Mouse (Mus musculus): Measurements from ENCODE around the gene Lrrc4c.
A peak's percentile ranks its signal among the peaks of the same experiment; 100 is the strongest.

Lrrc4c gene

DNA sequence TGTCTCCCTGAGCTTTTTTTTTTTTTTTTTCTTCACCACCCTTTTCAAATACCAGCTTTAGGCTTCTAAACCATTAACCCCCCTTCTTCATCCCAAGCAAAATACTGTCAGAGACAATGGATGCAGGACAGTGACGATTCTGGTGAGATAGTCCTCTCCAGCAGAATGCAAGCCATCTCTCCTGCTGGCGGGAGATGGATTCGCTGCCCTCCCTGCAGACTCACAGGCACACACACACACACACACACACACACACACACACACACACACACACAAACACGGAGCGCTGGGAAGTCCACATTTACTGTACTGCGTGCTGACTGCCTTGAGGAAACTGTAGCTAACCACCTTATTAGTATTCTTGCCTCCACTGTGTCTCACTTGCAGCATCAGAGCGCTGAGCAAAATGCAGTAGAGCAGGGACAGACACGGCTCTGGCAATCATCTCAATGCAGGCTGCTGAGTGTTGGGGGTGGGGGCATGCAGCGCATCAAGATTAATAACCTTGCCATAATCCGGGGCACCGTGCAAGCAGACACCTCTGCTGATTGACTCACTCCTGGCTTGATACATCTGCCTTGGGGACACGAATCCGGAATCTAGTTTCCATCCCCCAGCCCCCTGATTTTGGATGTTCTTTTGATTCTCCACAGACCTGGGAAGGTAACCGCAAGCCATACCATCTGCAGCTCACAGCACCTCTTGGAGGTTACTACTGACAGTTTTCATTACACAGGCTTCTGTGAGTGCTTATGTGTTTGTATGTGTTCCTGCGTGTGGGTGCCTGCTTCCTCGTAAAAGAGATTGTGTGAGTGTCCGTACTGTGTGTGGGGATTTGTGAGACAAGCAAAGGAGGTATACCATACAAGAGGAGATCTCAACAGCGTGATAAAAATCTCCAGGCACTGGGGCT, at the start of gene Lrrc4c:
Lrrc4c (plus strand) TSS at position 783 of the 913 bp plus-strand sequence.
- DNase-seq (ENCODE audit: extremely low read depth, insufficient read length, low spot score) = no peak

DNA sequence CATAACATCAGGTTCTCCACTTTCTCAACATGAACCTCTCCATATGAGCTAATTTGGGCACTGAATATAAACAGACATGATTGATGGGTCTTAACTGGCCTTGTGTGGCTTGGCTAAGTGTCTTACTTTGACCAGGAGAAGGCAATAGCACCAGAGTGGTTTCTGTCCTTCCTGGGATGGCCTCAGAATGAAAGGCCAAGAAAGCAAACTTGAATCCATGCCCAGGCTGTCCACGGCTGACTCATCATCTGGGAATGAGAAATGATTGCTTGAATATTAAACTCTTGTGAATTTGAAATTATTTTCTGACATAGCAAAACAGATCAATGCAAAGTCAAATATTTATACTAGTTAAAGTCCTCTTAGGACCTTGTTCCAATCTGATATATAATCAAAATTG, 42.9 kb upstream of the Lrrc4c start:
- peak; percentile 19 for DNase-seq (ENCODE audit: extremely low read depth, insufficient read length, low spot score)

DNA sequence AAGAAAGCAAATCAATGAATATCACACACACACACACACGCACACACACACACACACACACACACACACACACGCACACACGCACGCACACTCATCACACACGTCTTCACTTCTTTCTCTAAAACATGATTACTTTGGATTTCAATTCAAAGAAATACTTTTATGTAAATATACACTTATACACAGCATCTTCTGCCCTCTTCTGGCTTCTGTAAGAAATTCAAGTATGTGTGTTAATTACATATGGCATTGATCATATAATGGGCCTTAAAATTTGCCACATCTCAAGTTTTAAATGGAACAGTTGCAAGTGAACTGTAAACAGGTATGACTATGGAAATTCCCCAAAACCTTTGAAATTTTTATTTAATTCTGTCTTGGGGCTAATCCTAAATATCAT, 35.0 kb upstream of the Lrrc4c start:
- no peak for DNase-seq (ENCODE audit: extremely low read depth, insufficient read length, low spot score)

DNA sequence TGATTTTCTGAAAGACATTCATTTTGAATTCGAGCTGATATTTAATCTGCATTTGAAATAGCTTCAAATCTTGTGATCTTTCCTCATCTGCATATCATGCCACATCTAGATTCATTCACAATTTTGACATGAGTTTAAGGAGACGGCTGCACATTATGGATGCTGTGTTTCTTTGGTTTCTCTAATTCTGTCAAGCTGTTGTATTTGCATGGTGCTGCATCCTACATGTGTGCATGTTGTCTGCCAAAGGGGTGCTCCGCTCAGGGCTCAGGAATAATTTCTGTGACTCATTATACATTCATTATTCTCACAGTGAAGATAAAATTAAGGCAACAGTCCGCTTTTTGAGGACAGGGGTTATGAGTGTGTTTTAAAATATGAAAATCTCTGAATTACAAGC, 30.5 kb upstream of the Lrrc4c start:
- DNase-seq (ENCODE audit: extremely low read depth, insufficient read length, low spot score) = no peak

DNA sequence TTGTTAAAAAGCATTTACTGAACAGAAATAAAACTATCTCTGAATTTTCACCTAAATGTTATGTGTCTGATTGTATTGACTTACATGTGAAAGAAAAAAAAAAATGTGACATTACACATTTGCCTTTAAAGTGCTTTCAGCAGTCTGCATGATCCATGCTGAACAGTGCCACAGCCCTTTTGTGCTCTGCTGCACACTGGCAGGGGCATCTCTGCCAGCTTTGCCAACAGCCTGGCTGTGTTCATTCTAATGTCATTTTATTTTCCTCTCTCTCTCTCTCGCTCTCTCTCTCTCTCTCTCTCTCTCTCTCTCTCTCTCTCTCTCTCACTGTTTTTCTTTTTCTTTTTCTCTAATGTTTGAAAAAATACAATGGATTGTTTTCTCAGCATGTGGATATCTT, 27.4 kb upstream of the Lrrc4c start:
- DNase-seq (ENCODE audit: extremely low read depth, insufficient read length, low spot score) = no peak

DNA sequence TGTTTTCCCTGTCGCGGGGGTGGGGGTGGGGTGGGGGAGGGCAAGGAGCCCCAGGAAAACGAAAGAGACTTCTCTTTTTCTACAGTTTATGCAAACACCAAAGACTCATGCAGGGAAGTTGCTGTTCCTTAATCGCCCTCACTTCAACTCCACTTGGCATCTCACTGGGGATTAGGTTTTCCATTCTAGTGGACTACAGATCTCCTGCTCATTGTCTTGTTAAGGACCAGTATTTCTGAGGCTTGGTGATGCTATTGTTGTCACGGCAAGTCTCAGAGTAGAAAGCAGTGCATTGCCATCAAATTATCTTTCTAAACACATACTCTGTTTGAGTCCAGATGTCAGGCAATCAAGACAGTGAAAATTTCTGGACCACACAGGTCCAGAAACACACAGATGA, 2.9 kb upstream of the Lrrc4c start:
- no peak for DNase-seq (ENCODE audit: extremely low read depth, insufficient read length, low spot score)

DNA sequence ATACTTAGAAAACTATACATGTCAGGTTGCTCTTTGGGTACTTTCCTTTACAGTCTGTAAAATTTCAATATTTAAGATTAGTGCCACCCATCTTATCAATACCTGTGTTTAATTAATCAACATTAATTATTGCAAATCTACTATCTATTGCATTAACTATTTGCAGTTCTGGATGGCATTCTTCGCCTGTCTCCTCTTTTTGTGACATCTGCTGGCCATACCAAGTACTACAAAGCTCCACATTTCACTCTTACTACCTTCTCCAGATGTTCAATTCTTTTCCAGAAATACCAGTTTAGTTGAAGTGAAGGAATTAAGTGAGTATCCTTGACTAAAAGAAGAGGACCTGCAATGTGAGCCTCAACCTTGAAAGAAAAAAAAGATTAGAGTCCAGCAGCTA, 1.4 kb upstream of the Lrrc4c start:
- DNase-seq (ENCODE audit: extremely low read depth, insufficient read length, low spot score) = no peak

DNA sequence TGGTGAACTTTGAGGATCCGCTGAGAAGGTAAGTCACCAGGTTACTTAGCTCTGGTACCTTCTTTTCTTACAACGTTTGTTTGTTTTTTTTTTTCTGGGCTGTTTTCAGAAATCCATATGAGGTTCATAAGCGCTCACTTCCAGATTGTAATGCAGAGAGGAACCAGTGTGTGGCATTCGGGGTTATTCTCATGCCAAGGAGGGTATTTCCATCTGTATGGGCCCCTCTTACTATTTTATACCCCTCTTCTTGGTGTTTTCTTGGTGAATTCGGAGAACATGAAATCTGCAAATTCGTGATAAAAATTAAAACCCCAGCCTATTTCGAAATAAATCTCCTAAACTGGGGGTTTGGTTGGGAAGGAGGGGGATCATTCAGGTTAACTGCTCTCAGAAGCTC, 587 bp downstream of the Lrrc4c start:
- DNase-seq (ENCODE audit: extremely low read depth, insufficient read length, low spot score) = no peak

DNA sequence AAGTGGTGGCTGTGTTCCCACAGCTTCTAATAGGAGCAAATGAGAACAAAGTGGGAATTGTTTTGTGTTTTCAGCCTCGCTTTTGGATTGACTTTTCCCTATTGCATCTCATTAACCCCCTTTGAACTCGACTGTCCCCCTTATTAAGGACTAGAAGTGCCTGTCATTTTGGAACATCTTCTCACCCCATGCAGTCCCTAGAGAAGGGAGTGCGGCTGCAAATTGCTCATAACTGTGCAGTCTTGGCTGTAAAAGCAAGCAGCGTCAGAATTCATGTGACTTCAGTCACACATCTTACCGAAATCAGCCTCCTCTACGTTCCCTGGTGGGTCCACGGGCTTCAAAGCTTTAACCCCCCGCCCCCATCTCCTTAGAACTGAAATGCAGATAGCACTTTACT, 1.2 kb downstream of the Lrrc4c start:
- DNase-seq (ENCODE audit: extremely low read depth, insufficient read length, low spot score) = no peak

DNA sequence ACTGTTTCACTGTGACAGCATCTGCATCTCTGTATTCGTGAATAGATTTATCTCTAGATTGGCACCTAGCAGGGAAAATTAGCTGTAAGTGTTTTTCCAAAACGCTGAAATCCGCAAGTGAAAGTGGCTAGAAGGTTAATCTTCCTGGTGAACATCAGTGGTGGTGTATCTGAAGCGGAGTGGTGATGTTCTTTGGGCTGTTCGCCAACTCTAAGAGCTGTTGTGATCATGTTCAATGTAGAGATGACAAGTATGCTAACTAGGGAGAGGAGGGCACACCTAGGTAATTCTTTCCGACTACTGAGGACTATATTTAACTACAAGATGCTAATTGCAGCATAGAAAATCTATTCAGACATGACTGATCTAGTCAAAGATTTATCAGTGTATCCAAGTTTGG, 1.7 kb downstream of the Lrrc4c start:
- DNase-seq (ENCODE audit: extremely low read depth, insufficient read length, low spot score) = no peak

DNA sequence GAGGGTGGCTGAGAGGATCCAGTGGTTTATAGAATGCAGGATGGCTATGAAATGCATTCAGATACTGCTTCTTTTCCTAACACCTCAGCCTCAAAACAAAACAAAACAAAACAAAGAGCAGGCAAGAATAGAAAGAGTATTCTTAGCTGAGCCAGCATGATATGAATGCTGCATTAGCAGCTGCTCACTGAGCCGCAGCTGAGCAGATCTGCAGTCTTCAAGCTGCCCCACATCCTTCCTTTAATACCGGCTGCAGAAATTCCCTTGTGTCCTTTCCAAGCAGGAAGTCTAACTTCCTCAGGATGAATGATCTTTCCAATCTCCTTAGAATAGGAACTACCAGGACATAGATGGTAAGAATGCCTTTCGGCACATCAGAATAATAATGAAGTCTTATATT, 16.7 kb downstream of the Lrrc4c start:
- no peak for DNase-seq (ENCODE audit: extremely low read depth, insufficient read length, low spot score)

DNA sequence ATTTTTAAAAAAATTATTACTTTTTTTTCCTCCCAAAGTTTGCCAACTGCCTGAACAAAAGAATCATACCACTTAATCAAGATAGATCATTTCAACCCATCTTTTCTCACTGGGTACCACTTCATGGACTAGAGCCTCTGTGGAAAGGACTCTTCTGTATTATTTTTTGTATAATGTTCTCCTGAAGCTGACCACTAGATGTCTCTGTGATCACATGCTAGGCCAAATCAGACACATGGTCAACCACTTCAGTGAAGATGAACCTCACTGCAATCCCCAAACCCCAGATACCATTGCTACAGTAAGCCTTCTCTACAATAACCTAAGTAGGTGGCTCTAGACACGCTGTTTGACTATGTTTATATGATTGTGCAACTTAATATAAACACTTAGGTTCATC, 19.4 kb downstream of the Lrrc4c start:
- no peak for DNase-seq (ENCODE audit: extremely low read depth, insufficient read length, low spot score)

DNA sequence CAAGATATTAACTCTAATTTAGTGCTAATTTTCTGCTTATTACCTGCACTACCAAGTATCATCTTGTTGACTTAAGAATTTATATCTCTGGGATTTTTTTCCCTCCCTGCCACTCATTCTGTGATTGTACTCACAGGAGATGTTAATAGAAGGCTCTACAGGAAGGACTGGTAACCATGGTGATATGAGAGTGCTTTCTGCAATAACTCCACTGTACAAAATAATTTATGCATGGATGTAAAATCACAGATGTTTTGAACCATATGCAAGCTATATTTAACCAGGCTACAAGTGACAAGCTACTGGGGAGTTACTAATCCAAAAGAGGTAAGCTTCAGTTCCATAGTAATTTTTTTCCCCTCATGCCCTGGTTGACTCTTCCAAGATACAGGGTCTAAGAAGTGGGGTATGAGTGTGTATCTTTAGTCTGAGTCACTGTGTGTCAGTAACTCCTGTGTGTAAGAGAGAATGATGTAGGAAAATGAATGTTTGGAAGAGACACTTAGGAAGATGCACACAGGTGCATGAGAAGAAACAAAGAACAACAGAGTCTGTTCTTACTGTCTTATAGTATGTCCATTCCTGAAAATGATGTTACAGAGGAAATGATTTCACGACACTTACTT, 83.3 kb downstream of the Lrrc4c start:
- DNase-seq (ENCODE audit: extremely low read depth, insufficient read length, low spot score) = no peak

DNA sequence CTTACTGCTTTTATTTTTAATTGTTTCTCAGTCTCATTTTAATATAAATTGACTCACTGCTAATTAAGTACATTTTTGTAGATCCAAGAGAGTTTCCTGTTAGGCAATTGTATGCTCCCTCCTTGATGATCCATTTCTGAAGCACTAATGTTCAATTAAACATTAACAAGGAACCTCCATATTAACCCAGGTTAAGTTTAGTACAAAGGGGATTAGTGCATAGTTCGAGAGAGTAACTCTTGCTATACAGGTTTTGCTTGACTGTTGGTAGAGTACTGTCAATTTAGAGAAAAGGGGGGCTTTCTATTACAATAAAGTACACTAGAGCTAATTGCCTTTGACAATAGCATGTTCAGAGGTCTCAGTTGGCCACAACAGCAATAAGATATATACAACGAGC, 84.5 kb downstream of the Lrrc4c start:
- DNase-seq (ENCODE audit: extremely low read depth, insufficient read length, low spot score) = no peak

DNA sequence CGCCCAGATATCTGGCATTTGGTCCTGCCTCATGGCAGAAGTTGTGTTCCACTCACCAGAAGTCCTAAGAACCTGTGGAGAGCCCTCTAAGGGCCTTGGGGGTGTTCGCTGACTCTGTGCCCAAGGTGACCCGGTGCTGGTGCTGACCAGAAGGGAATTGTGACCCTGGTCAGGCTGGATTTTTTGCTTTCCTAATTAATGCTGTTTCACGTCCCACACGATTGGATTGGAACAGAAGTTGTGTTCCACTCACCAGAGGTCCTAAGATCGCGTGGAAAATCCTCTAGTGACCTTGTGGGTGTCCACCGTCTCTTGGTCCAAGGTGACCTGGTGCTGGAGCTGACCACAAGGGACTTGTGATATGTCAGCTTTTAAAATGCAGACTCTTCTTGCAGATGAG, 88.9 kb downstream of the Lrrc4c start:
- DNase-seq (ENCODE audit: extremely low read depth, insufficient read length, low spot score) = no peak

DNA sequence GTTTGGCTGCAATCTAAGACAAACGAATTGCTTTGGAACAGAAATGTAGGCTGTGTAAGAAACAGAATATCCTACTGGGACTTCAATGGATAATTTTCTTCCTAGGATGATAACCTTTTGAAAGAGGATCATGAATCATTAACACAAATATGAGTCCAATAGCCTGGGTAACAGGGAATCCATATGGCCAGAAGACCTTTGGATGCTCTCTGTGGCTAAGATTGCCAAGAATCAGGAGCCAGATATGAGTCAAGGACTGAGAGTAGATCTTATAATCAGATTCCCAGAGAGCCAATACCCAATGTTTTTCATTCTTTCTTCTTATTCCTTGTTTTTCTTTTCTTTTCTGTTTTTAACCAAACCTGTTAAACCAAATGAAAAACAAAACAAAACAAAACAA, 93.2 kb downstream of the Lrrc4c start:
- DNase-seq (ENCODE audit: extremely low read depth, insufficient read length, low spot score) = no peak

DNA sequence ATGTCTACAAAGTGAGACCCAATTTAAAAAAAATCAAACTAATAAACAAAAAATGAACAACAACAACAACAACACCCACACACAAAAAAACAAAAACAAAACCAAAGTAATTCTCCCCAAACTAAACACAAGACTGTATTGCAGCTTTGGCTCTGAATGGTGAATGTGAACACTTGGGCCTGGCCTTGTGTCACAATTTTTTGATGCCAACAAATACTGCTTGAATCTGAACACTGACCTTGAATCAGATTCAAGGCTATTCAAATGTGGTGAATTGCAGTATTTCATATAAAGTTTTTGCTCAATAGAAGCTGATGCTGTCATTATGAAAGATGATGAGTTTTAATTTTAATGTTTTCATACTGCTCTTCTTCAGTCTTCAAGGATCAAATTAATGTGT, 143.6 kb downstream of the Lrrc4c start:
- DNase-seq (ENCODE audit: extremely low read depth, insufficient read length, low spot score) = no peak

DNA sequence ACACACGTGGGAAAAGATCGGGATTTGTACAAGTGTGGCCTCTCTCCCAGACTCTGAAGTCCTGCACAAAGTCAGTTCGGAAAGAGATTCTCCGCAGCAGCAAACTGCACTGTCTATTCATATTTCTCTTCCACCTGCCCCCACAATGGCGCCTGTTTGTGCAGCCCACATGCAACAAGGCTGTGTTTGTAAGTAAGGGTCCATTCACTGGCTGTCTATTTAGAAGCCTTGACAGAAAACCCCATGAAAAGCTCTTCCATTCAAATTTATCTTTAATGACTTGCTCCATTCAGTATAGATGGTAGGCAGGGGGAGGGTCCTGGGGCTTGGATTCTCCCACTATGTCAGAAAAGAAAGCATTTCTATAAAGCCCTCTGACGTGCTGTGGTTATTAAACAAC, 157.7 kb downstream of the Lrrc4c start:
- no peak for DNase-seq (ENCODE audit: extremely low read depth, insufficient read length, low spot score)

DNA sequence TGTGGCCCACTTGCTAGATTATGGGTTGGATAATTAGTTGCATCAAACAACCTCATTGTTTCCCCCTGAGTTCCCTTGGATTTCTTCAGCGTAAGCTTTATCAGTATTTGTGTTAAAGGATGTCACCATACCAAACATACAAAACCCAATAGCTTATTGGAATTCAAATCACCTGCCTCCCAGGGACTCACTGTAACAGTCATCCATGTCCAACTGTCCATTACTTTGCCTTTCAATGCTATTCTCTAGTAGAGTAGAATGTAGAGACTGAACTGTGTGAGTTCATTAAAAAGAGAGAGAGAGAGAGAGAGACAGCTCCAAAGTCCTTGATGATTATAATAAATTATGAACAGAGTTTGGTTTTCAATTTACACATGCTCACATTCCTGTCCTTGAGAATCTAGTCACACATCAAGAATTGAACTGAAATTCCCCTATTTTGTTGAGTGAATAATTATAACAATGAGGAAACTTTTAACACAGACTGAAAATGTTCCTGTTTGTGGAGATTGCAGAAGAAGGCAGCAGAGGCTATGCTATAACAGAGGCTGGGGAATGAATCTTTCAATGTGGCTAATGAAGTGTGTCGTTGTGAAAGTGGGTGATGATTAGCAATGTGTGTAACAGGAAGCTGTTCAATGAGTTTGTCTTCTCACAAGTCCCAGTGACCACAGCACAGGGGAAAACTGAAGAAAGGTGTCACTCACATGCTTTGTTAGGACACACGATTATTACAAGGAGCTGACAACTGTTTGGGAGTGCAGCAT, 181.3 kb downstream of the Lrrc4c start:
- no peak for DNase-seq (ENCODE audit: extremely low read depth, insufficient read length, low spot score)

DNA sequence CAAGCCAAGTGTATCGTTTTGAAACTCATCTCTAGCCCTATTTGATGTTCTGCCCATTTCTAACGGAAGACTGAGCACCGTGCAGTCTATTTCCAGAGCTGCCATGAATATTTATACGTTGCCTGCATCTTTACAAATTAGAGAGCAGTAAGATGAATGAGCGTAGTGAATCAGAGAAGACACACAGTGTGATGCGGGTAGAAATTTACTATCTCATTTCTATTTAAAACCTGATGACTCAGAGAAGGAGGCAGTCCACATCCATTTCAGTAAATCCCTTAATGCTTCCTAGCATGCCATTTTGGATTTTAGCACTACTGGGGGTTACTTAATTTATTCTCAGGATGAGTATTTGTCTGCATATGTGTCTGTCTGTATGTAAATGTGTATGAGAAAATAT, 186.2 kb downstream of the Lrrc4c start:
- DNase-seq (ENCODE audit: extremely low read depth, insufficient read length, low spot score) = no peak

DNA sequence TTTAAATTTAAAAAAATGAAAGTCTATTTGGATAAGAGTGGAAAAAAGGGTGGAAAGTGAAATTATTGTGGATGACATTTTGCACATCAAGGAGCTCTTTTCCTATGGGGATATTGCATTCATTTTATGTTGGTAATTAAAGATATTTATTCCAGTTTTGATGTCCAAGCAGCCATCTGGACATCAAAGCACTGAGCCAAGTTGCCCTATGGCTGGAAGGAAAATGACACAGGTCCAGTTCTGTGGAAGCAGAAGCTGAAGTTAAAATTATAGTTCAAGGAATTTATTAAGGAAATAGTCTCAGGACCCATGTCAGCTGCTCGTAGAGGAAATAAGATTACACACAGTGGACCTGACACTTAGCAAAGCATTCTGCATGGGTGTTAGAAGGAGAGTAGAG, 187.7 kb downstream of the Lrrc4c start:
- DNase-seq (ENCODE audit: extremely low read depth, insufficient read length, low spot score) = no peak

DNA sequence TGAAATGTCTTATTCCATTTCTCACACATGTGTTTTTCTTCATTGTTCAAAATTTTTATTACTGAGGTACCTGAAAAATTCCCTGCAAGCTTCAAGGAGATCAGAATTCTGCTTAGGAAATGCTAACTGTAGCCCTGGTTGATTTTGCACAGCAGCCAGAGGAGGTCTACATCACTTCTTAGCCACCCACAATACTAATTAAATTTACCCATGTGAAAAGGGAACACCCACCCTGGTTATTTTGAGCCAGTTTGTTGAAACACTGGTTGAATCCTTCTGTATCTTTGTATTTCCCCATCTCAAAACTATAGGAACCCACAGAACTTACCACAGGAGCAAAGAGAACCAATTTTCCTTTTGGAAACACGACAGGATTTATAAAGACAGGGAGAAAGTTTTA, 191.0 kb downstream of the Lrrc4c start:
- no peak for DNase-seq (ENCODE audit: extremely low read depth, insufficient read length, low spot score)

All from 3134 (cell line).